Mouse (Mus musculus) limb, embryonic 13.5 days (tissue): ENCODE results near the gene Plxna1. TPM values are rescaled to one million over a fixed set of nuclear protein-coding genes. Genes with fewer than 3 reads are reported as not detected.

ENCODE experiments used
- ATAC-seq: fragments of 200-750 bp; cut with Nextera tagmentation; 2 replicates; pipeline ENCODE4 v1.8.0; 2017; ENCODE audit warnings: low read depth, moderate number of reproducible peaks, moderate TSS enrichment; ENCODE audit not compliant: low FRiP score
- H3K27ac ChIP-seq: fragments of 300-500 bp; sonication (generic); 2 replicates; pipeline ENCODE4 v1.5.1; 2015; ENCODE audit warnings: inconsistent platforms, mild to moderate bottlenecking, moderate library complexity
- H3K27me3 ChIP-seq: fragments of 300-500 bp; sonication (generic); 2 replicates; pipeline ENCODE4 v1.6.1; 2015; ENCODE audit warnings: mild to moderate bottlenecking, inconsistent platforms
- H3K36me3 ChIP-seq: fragments of 300-500 bp; sonication (generic); 2 replicates; pipeline ENCODE4 v1.6.1; 2015; ENCODE audit warnings: inconsistent platforms, mild to moderate bottlenecking, moderate library complexity
- H3K4me1 ChIP-seq: fragments of 300-500 bp; sonication (generic); 2 replicates; pipeline ENCODE4 v1.6.1; 2015; ENCODE audit warnings: inconsistent platforms
- H3K4me2 ChIP-seq: fragments of 300-500 bp; sonication (generic); replicated peaks from 2 replicates; pipeline ENCODE4 v1.6.1; 2015; ENCODE audit warnings: inconsistent platforms, mild to moderate bottlenecking, moderate library complexity
- H3K4me3 ChIP-seq: fragments of 300-500 bp; sonication (generic); 2 replicates; pipeline ENCODE4 v1.5.1; 2015; ENCODE audit warnings: moderate library complexity, mild to moderate bottlenecking, inconsistent platforms
- H3K9ac ChIP-seq: fragments of 300-500 bp; sonication (generic); 2 replicates; pipeline ENCODE4 v1.6.1; 2015; ENCODE audit warnings: mild to moderate bottlenecking, inconsistent platforms
- H3K9me3 ChIP-seq: fragments of 300-500 bp; sonication (generic); 2 replicates; pipeline ENCODE4 v1.6.1; 2016; ENCODE audit warnings: inconsistent platforms
- WGBS: fragments of 180-500 bp; shearing (Covaris S2); methylation state at CpG from one replicate; pipeline ENCODE4 v1.1.7; 2015; 5-methylcytosine and 5-hydroxymethylcytosine counted together
- polyA plus RNA-seq: library from polyadenylated mRNA; unstranded; fragments of >200 nt; fragmentation: Nextera tagmentation; extraction: Ambion mirVana; gene quantifications from 2 replicates; pipeline ENCODE4 v1.2.1, GENCODE M21; 2015

The Plxna1 gene
- polyA plus RNA-seq, 1 experiment from 2014 or later: 29.6 TPM

GRCm38 (mm10) chr6:89315263-89315662, 47.2 kb downstream of the Plxna1 start:
- H3K36me3 ChIP-seq: peaks cover 39% of the 10 kb centered on the region
- H3K4me3 ChIP-seq: no peak overlapping the region
- ATAC-seq: no peak
- 22% methylated on average over 4 of the region's 4 CpGs for WGBS
- H3K4me2 ChIP-seq: no peak overlapping the region
- 0 out of 2 replicates have a peak, but pooled peaks cover 3% of the 10 kb centered on the region for H3K4me1 ChIP-seq
- no peaks in the 10 kb centered on the region for H3K9me3 ChIP-seq
- H3K27me3 ChIP-seq: no peaks in the 10 kb centered on the region
- H3K9ac ChIP-seq: no peak overlapping the region
- no peak overlapping the region for H3K27ac ChIP-seq

GRCm38 (mm10) chr6:89311518-89311917, 50.9 kb downstream of the Plxna1 start:
- Histone ChIP-seq H3K9ac (no peak overlapping the region), H3K4me1 (0 out of 2 replicates have a peak, but pooled peaks cover 3% of the 10 kb centered on the region), H3K4me2 (no peak overlapping the region), H3K27me3 (no peaks in the 10 kb centered on the region), H3K4me3 (no peak overlapping the region), H3K36me3 (peaks cover 2% of the 10 kb centered on the region; the same call in 1 of the 2 replicates), H3K27ac (no peak overlapping the region), H3K9me3 (peaks cover 6% of the 10 kb centered on the region; the same call in 1 of the 2 replicates)
- WGBS: 69% methylated on average over 2 of the region's 2 CpGs
- ATAC-seq: no peak

- ATAC-seq: no peak
- Histone ChIP-seq H3K27ac (no peak overlapping the region), H3K4me1 (0 out of 2 replicates have a peak, but pooled peaks cover 3% of the 10 kb centered on the region), H3K9me3 (peaks cover 11% of the 10 kb centered on the region; the same call in 1 of the 2 replicates), H3K4me2 (no peak overlapping the region), H3K4me3 (no peak overlapping the region), H3K27me3 (no peaks in the 10 kb centered on the region), H3K9ac (no peak overlapping the region), H3K36me3 (no peaks in the 10 kb centered on the region)
- 37% methylated on average over 9 of the region's 9 CpGs for WGBS
Measured at GRCm38 (mm10) chr6:89310236-89310635, 52.2 kb downstream of the Plxna1 start.

- Histone ChIP-seq H3K36me3 (no peaks in the 10 kb centered on the region), H3K4me3 (no peak overlapping the region), H3K4me2 (no peak overlapping the region), H3K27ac (no peak overlapping the region), H3K27me3 (no peaks in the 10 kb centered on the region), H3K4me1 (0 out of 2 replicates have a peak, but pooled peaks cover 3% of the 10 kb centered on the region), H3K9ac (no peak overlapping the region), H3K9me3 (peaks cover 11% of the 10 kb centered on the region; the same call in 1 of the 2 replicates)
- WGBS: 76% methylated on average over 6 of the region's 6 CpGs
- ATAC-seq: no peak
Measured at GRCm38 (mm10) chr6:89308213-89308973, 54.0 kb downstream of the Plxna1 start.

- H3K4me3 ChIP-seq: no peak overlapping the region
- H3K27ac ChIP-seq: no peak overlapping the region
- no peak overlapping the region for H3K9ac ChIP-seq
- no peak; the same call in 1 of the 2 replicates for ATAC-seq
- no peak overlapping the region for H3K4me2 ChIP-seq
- peaks cover 11% of the 10 kb centered on the region; the same call in 1 of the 2 replicates for H3K9me3 ChIP-seq
- 70% methylated on average over 3 of the region's 3 CpGs for WGBS
- H3K36me3 ChIP-seq: no peaks in the 10 kb centered on the region
- H3K27me3 ChIP-seq: no peaks in the 10 kb centered on the region
- no peaks in the 10 kb centered on the region for H3K4me1 ChIP-seq
Measured at GRCm38 (mm10) chr6:89304375-89305058, 57.9 kb downstream of the Plxna1 start.

- no peaks in the 10 kb centered on the region for H3K9me3 ChIP-seq
- no peaks in the 10 kb centered on the region for H3K27me3 ChIP-seq
- no peak overlapping the region for H3K27ac ChIP-seq
- 83% methylated on average over 9 of the region's 9 CpGs for WGBS
- no peak overlapping the region for H3K9ac ChIP-seq
- no peak overlapping the region for H3K4me2 ChIP-seq
- ATAC-seq: no peak
- no peaks in the 10 kb centered on the region for H3K36me3 ChIP-seq
- H3K4me3 ChIP-seq: no peak overlapping the region
- no peaks in the 10 kb centered on the region for H3K4me1 ChIP-seq
Measured at GRCm38 (mm10) chr6:89299818-89300217, 62.6 kb downstream of the Plxna1 start.

- WGBS: 51% methylated on average over 15 of the region's 15 CpGs
- H3K27ac ChIP-seq: no peak overlapping the region
- ATAC-seq: no peak
Measured at GRCm38 (mm10) chr6:89296909-89297695, 65.3 kb downstream of the Plxna1 start.

GRCm38 (mm10) chr6:89296001-89296709, 66.3 kb downstream of the Plxna1 start:
- Histone ChIP-seq H3K27ac (no peak overlapping the region), H3K27me3 (no peaks in the 10 kb centered on the region), H3K4me1 (no peaks in the 10 kb centered on the region), H3K4me2 (no peak overlapping the region), H3K36me3 (no peaks in the 10 kb centered on the region), H3K4me3 (no peak overlapping the region), H3K9me3 (no peaks in the 10 kb centered on the region), H3K9ac (no peak overlapping the region)
- ATAC-seq: no peak
- WGBS: 91% methylated on average over 8 of the region's 8 CpGs

More at GRCm38 (mm10) chr6:89296909-89297695, 65.3 kb downstream of the Plxna1 start:
- Histone ChIP-seq H3K27me3 (no peaks in the 10 kb centered on the region), H3K9ac (no peak overlapping the region), H3K36me3 (no peaks in the 10 kb centered on the region), H3K4me1 (no peaks in the 10 kb centered on the region), H3K4me3 (no peak overlapping the region), H3K4me2 (no peak overlapping the region), H3K9me3 (no peaks in the 10 kb centered on the region)

GRCm38 (mm10) chr6:89294621-89295020, 67.8 kb downstream of the Plxna1 start:
- no peak overlapping the region for H3K27ac ChIP-seq
- H3K4me1 ChIP-seq: no peaks in the 10 kb centered on the region
- H3K4me2 ChIP-seq: no peak overlapping the region
- H3K9me3 ChIP-seq: no peaks in the 10 kb centered on the region
- H3K4me3 ChIP-seq: no peak overlapping the region
- H3K27me3 ChIP-seq: no peaks in the 10 kb centered on the region
- H3K36me3 ChIP-seq: no peaks in the 10 kb centered on the region
- H3K9ac ChIP-seq: no peak overlapping the region
- 46% methylated on average over 1 of the region's 1 CpGs for WGBS
- no peak for ATAC-seq

GRCm38 (mm10) chr6:89291494-89291893, 70.9 kb downstream of the Plxna1 start:
- no peak overlapping the region for H3K9ac ChIP-seq
- H3K27ac ChIP-seq: no peak overlapping the region
- ATAC-seq: no peak
- H3K4me2 ChIP-seq: no peak overlapping the region
- H3K4me1 ChIP-seq: peaks cover 7% of the 10 kb centered on the region; the same call in 1 of the 2 replicates
- WGBS: 38% methylated on average over 7 of the region's 7 CpGs
- H3K9me3 ChIP-seq: no peaks in the 10 kb centered on the region
- H3K27me3 ChIP-seq: no peaks in the 10 kb centered on the region
- no peak overlapping the region for H3K4me3 ChIP-seq
- no peaks in the 10 kb centered on the region for H3K36me3 ChIP-seq

- Histone ChIP-seq H3K4me3 (no peak overlapping the region), H3K27me3 (no peaks in the 10 kb centered on the region), H3K27ac (no peak overlapping the region), H3K4me2 (no peak overlapping the region), H3K36me3 (no peaks in the 10 kb centered on the region), H3K9ac (no peak overlapping the region), H3K9me3 (peaks cover 5% of the 10 kb centered on the region), H3K4me1 (peaks cover 7% of the 10 kb centered on the region; the same call in 1 of the 2 replicates)
- WGBS: 22% methylated on average over 6 of the region's 6 CpGs
- no peak for ATAC-seq
Measured at GRCm38 (mm10) chr6:89288156-89288555, 74.3 kb downstream of the Plxna1 start.
